Mouse (Mus musculus) liver, embryonic 13.5 days (tissue): ENCODE measurements at regions not wholly inside any gene's neighbourhood (a gene's known extent, or its start where the extent isn't known, plus 50 kb on each side); places are given as distances from the start of the nearest gene placed in this dataset.

Source experiments
- ATAC-seq: fragments of 200-750 bp; cut with Nextera tagmentation; 2 replicates; pipeline ENCODE4 v1.8.0; 2017; ENCODE audit warnings: low read depth, mild to moderate bottlenecking, moderate number of reproducible peaks, moderate library complexity
- DNase-seq: peaks from one replicate; pipeline ENCODE4 v3.0.0; 2022
- H3K27ac ChIP-seq: fragments of 300-500 bp; sonication (generic); 2 replicates; pipeline ENCODE4 v1.5.1; 2015; ENCODE audit warnings: moderate library complexity, mild to moderate bottlenecking, inconsistent platforms
- H3K27me3 ChIP-seq: fragments of 300-500 bp; sonication (generic); 2 replicates; pipeline ENCODE4 v1.6.1; 2015; ENCODE audit warnings: mild to moderate bottlenecking, inconsistent platforms
- H3K36me3 ChIP-seq: fragments of 300-500 bp; sonication (generic); 2 replicates; pipeline ENCODE4 v1.6.1; 2015; ENCODE audit warnings: mild to moderate bottlenecking, inconsistent platforms
- H3K4me1 ChIP-seq: fragments of 300-500 bp; sonication (generic); replicated peaks from 2 replicates; pipeline ENCODE4 v1.6.1; 2015; ENCODE audit warnings: inconsistent platforms
- H3K4me2 ChIP-seq: fragments of 300-500 bp; sonication (generic); 2 replicates; pipeline ENCODE4 v1.6.1; 2015; ENCODE audit warnings: inconsistent platforms, mild to moderate bottlenecking, moderate library complexity
- H3K4me3 ChIP-seq: fragments of 300-500 bp; sonication (generic); replicated peaks from 2 replicates; pipeline ENCODE4 v1.5.1; 2015; ENCODE audit warnings: mild to moderate bottlenecking, inconsistent platforms
- H3K9ac ChIP-seq: fragments of 300-500 bp; sonication (generic); 2 replicates; pipeline ENCODE4 v1.6.1; 2015; ENCODE audit warnings: mild to moderate bottlenecking, inconsistent platforms
- H3K9me3 ChIP-seq: fragments of 300-500 bp; sonication (generic); replicated peaks from 2 replicates; pipeline ENCODE4 v1.6.1; 2016; ENCODE audit warnings: inconsistent platforms
- WGBS: fragments of 180-500 bp; shearing (Covaris S2); methylation state at CpG from one replicate; pipeline ENCODE4 v1.1.7; 2015; ENCODE audit not compliant: insufficient replicate concordance; 5-methylcytosine and 5-hydroxymethylcytosine counted together

- ATAC-seq = no peak
- H3K36me3 ChIP-seq = no peaks in the 10 kb centered on the region
- no peaks in the 10 kb centered on the region for H3K27me3 ChIP-seq
- no peak for DNase-seq
- no peak overlapping the region for H3K4me2 ChIP-seq
- no peaks in the 10 kb centered on the region for H3K9me3 ChIP-seq
- no peak overlapping the region for H3K9ac ChIP-seq
- no peaks in the 10 kb centered on the region for H3K4me1 ChIP-seq
- no peak overlapping the region for H3K4me3 ChIP-seq
- H3K27ac ChIP-seq = no peak overlapping the region
- 54% methylated on average over 2 of the region's 2 CpGs for WGBS
Measured at GRCm38 (mm10) chr16:21274012-21274528, 69.5 kb downstream of the Ephb3 start.

GRCm38 (mm10) chr16:21277789-21278342 is 73.3 kb downstream of the Ephb3 start:
- no peaks in the 10 kb centered on the region for H3K4me1 ChIP-seq
- H3K4me2 ChIP-seq = no peak overlapping the region
- H3K9me3 ChIP-seq = no peaks in the 10 kb centered on the region
- no peak overlapping the region for H3K27ac ChIP-seq
- no peak for DNase-seq
- peaks cover 6% of the 10 kb centered on the region; the same call in 1 of the 2 replicates for H3K27me3 ChIP-seq
- ATAC-seq = no peak
- H3K4me3 ChIP-seq = no peak overlapping the region
- no peak overlapping the region for H3K9ac ChIP-seq
- WGBS = 65% methylated on average over 11 of the region's 11 CpGs
- H3K36me3 ChIP-seq = no peaks in the 10 kb centered on the region

- Histone ChIP-seq H3K27me3 (peaks cover 6% of the 10 kb centered on the region; the same call in 1 of the 2 replicates), H3K9ac (no peak overlapping the region), H3K4me3 (no peak overlapping the region), H3K4me1 (0 out of 2 replicates have a peak, but pooled peaks cover 4% of the 10 kb centered on the region), H3K4me2 (no peak overlapping the region), H3K36me3 (no peaks in the 10 kb centered on the region), H3K9me3 (no peaks in the 10 kb centered on the region), H3K27ac (no peak overlapping the region)
- no peak for DNase-seq
- no peak for ATAC-seq
- 84% methylated on average over 7 of the region's 7 CpGs for WGBS
Measured at GRCm38 (mm10) chr16:21278387-21278786, 73.8 kb downstream of the Ephb3 start.

GRCm38 (mm10) chr16:21280200-21280627 is 75.7 kb downstream of the Ephb3 start:
- DNase-seq (no peak), ATAC-seq (no peak)
- Histone ChIP-seq H3K9me3 (no peaks in the 10 kb centered on the region), H3K4me3 (no peak overlapping the region), H3K27me3 (peaks cover 6% of the 10 kb centered on the region; the same call in 1 of the 2 replicates), H3K4me2 (no peak overlapping the region), H3K27ac (no peak overlapping the region), H3K9ac (no peak overlapping the region), H3K4me1 (0 out of 2 replicates have a peak, but pooled peaks cover 4% of the 10 kb centered on the region), H3K36me3 (no peaks in the 10 kb centered on the region)
- 83% methylated on average over 4 of the region's 4 CpGs for WGBS

GRCm38 (mm10) chr16:21281958-21282730 is 77.6 kb downstream of the Ephb3 start:
- H3K9me3 ChIP-seq = no peaks in the 10 kb centered on the region
- H3K4me1 ChIP-seq = 0 out of 2 replicates have a peak, but pooled peaks cover 4% of the 10 kb centered on the region
- WGBS = 16% methylated on average over 15 of the region's 20 CpGs
- H3K9ac ChIP-seq = no peak overlapping the region
- ATAC-seq (no peak), DNase-seq (no peak)
- H3K36me3 ChIP-seq = no peaks in the 10 kb centered on the region
- peaks cover 6% of the 10 kb centered on the region; the same call in 1 of the 2 replicates for H3K27me3 ChIP-seq
- no peak overlapping the region for H3K4me2 ChIP-seq
- H3K4me3 ChIP-seq = no peak overlapping the region
- H3K27ac ChIP-seq = no peak overlapping the region

GRCm38 (mm10) chr16:21286099-21286498 is 81.5 kb downstream of the Ephb3 start:
- H3K36me3 ChIP-seq = no peaks in the 10 kb centered on the region
- ATAC-seq (no peak), DNase-seq (no peak)
- no peak overlapping the region for H3K9ac ChIP-seq
- H3K4me2 ChIP-seq = no peak overlapping the region
- H3K27ac ChIP-seq = no peak overlapping the region
- H3K4me1 ChIP-seq = 0 out of 2 replicates have a peak, but pooled peaks cover 4% of the 10 kb centered on the region
- no peak overlapping the region for H3K4me3 ChIP-seq
- 38% methylated on average over 4 of the region's 4 CpGs for WGBS
- H3K9me3 ChIP-seq = no peaks in the 10 kb centered on the region
- H3K27me3 ChIP-seq = peaks cover 6% of the 10 kb centered on the region; the same call in 1 of the 2 replicates

GRCm38 (mm10) chr16:21289528-21289927 is 85.0 kb downstream of the Ephb3 start:
- 50% methylated on average over 7 of the region's 7 CpGs for WGBS
- no peak overlapping the region for H3K9ac ChIP-seq
- H3K4me3 ChIP-seq = no peak overlapping the region
- H3K4me1 ChIP-seq = no peaks in the 10 kb centered on the region
- no peak overlapping the region for H3K4me2 ChIP-seq
- no peaks in the 10 kb centered on the region for H3K27me3 ChIP-seq
- no peak for DNase-seq
- H3K9me3 ChIP-seq = no peaks in the 10 kb centered on the region
- ATAC-seq = no peak
- no peaks in the 10 kb centered on the region for H3K36me3 ChIP-seq
- H3K27ac ChIP-seq = no peak overlapping the region

- ATAC-seq (no peak), DNase-seq (no peak)
- Histone ChIP-seq H3K4me1 (no peaks in the 10 kb centered on the region), H3K9me3 (no peaks in the 10 kb centered on the region), H3K9ac (no peak overlapping the region), H3K4me3 (no peak overlapping the region), H3K27ac (no peak overlapping the region), H3K36me3 (no peaks in the 10 kb centered on the region), H3K4me2 (no peak overlapping the region), H3K27me3 (no peaks in the 10 kb centered on the region; the same call in 1 of the 2 replicates)
- 41% methylated on average over 11 of the region's 11 CpGs for WGBS
Measured at GRCm38 (mm10) chr16:21293010-21293409, 88.5 kb downstream of the Ephb3 start.

- Histone ChIP-seq H3K4me1 (no peaks in the 10 kb centered on the region), H3K9ac (no peak overlapping the region), H3K27ac (no peak overlapping the region), H3K27me3 (peaks cover 4% of the 10 kb centered on the region; the same call in 1 of the 2 replicates), H3K9me3 (no peaks in the 10 kb centered on the region), H3K36me3 (no peaks in the 10 kb centered on the region), H3K4me3 (no peak overlapping the region), H3K4me2 (no peak overlapping the region)
- no peak for ATAC-seq
- WGBS = 29% methylated on average over 3 of the region's 3 CpGs
- DNase-seq = no peak
Measured at GRCm38 (mm10) chr16:21293569-21293968, 89.0 kb downstream of the Ephb3 start.

GRCm38 (mm10) chr16:21294677-21295411 is 90.3 kb downstream of the Ephb3 start:
- WGBS = 27% methylated on average over 9 of the region's 9 CpGs
- no peak overlapping the region for H3K4me3 ChIP-seq

More at GRCm38 (mm10) chr16:21294677-21295411, 90.3 kb downstream of the Ephb3 start:
- Histone ChIP-seq H3K9me3 (no peaks in the 10 kb centered on the region), H3K4me1 (no peaks in the 10 kb centered on the region), H3K4me2 (no peak overlapping the region), H3K27ac (no peak overlapping the region), H3K36me3 (no peaks in the 10 kb centered on the region), H3K27me3 (peaks cover 4% of the 10 kb centered on the region; the same call in 1 of the 2 replicates), H3K9ac (no peak overlapping the region)
- no peak for ATAC-seq
- no peak for DNase-seq
